Mouse (Mus musculus): ENCODE measurements around the gene Upb1. TPM values are rescaled to one million over a fixed set of nuclear protein-coding genes. Genes with fewer than 3 reads are reported as not detected.

Gene Upb1
- polyA plus RNA-seq, 1 experiment from 2014 or later, result not detected

GRCm38 (mm10) chr10:75489522-75489921, 88.6 kb downstream of the Upb1 start:
- no peaks in the 10 kb centered on the region for H3K27me3 ChIP-seq
- no peak overlapping the region for H3K27ac ChIP-seq (replicated peaks)
- H3K4me2 ChIP-seq, result no peak overlapping the region
- no peak for ATAC-seq (ENCODE audit: low read depth)
- H3K9me3 ChIP-seq, result no peaks in the 10 kb centered on the region
- no peak overlapping the region for H3K9ac ChIP-seq
- 79% methylated on average over 2 of the region's 2 CpGs for WGBS
- H3K36me3 ChIP-seq, result no peaks in the 10 kb centered on the region
- no peaks in the 10 kb centered on the region for H3K4me1 ChIP-seq (replicated peaks)
- H3K4me3 ChIP-seq, result no peak overlapping the region

- Histone ChIP-seq H3K9ac (no peak overlapping the region), H3K36me3 (no peaks in the 10 kb centered on the region)
- ATAC-seq (ENCODE audit: low read depth), result no peak
Observed at GRCm38 (mm10) chr10:75490731-75491130, 89.8 kb downstream of the Upb1 start.

More at GRCm38 (mm10) chr10:75490731-75491130, 89.8 kb downstream of the Upb1 start:
- Histone ChIP-seq H3K27me3 (no peaks in the 10 kb centered on the region), H3K4me2 (no peak overlapping the region), H3K9me3 (no peaks in the 10 kb centered on the region), H3K4me3 (no peak overlapping the region), H3K4me1 (replicated peaks) (no peaks in the 10 kb centered on the region), H3K27ac (replicated peaks) (no peak overlapping the region)
- 77% methylated on average over 2 of the region's 2 CpGs for WGBS

Other genes with a start within 250 kb of the Upb1 start
- 28.3 and 33.6 TPM in 2 replicates for gene Specc1l, start 189.0 kb upstream of the Upb1 start, polyA plus RNA-seq (2015; fragmentation: Nextera tagmentation; extraction: Ambion mirVana)
- 4.4 and 4.9 TPM in 2 replicates for gene Adora2a, start 84.2 kb upstream of the Upb1 start, polyA plus RNA-seq (2015; fragmentation: Nextera tagmentation; extraction: Ambion mirVana)
- 145 and 151 TPM in 2 replicates for gene Snrpd3, start 116.4 kb downstream of the Upb1 start, polyA plus RNA-seq (2015; fragmentation: Nextera tagmentation; extraction: Ambion mirVana)
- 18.8 and 19.6 TPM in 2 replicates for gene Gucd1, start 116.9 kb downstream of the Upb1 start, polyA plus RNA-seq (2015; fragmentation: Nextera tagmentation; extraction: Ambion mirVana)
- 22.2 and 24.0 TPM in 2 replicates for gene Lrrc75b, start 159.2 kb downstream of the Upb1 start, polyA plus RNA-seq (2015; fragmentation: Nextera tagmentation; extraction: Ambion mirVana)
- 0.40 and 1.6 TPM in 2 replicates for gene Ggt1, start 160.5 kb downstream of the Upb1 start, polyA plus RNA-seq (2015; fragmentation: Nextera tagmentation; extraction: Ambion mirVana)
- gene Ggt5, start 188.2 kb downstream of the Upb1 start, polyA plus RNA-seq (2015; fragmentation: Nextera tagmentation; extraction: Ambion mirVana), result 1.6 and 2.4 TPM in 2 replicates
- gene Susd2, start 242.9 kb downstream of the Upb1 start, polyA plus RNA-seq (2015; fragmentation: Nextera tagmentation; extraction: Ambion mirVana), result 7.1 TPM in 2 replicates

Data from neural tube, embryonic 13.5 days (tissue).